Mouse (Mus musculus): ENCODE measurements around the gene Ptpn21. TPM values are rescaled to one million over a fixed set of nuclear protein-coding genes. Genes with fewer than 3 reads are reported as not detected.

Gene Ptpn21
- polyA plus RNA-seq, 1 experiment = 30.1 TPM

- peaks cover 6% of the 10 kb centered on the region for H3K36me3 ChIP-seq (ENCODE audit: control insufficient read depth, insufficient read depth)
- no peaks in the 10 kb centered on the region for H3K79me2 ChIP-seq (ENCODE audit: control insufficient read depth, insufficient read depth)
- no peak overlapping the region for H3K4me2 ChIP-seq (ENCODE audit: low read depth)
- H3K27me3 ChIP-seq (ENCODE audit: control insufficient read depth, insufficient read depth, insufficient read length) = no peaks in the 10 kb centered on the region
- TF ChIP-seq MAX (IDR thresholded peaks at IDR 0.05; ENCODE audit: low read depth) (no peak), POLR2AphosphoS2 (IDR thresholded peaks at IDR 0.05; ENCODE audit: insufficient read length, low read depth) (no peak), TCF3 (IDR thresholded peaks at IDR 0.05; ENCODE audit: insufficient read length, low read depth) (no peak), POLR2A (IDR thresholded peaks at IDR 0.05; ENCODE audit: insufficient read length, low read depth) (no peak)
- H3K4me3 ChIP-seq = no peak overlapping the region
- H3ac ChIP-seq (ENCODE audit: control insufficient read depth, insufficient read length) = no peak overlapping the region
Observed at GRCm38 (mm10) chr12:98662617-98663016, 74.6 kb downstream of the Ptpn21 start.

DNA sequence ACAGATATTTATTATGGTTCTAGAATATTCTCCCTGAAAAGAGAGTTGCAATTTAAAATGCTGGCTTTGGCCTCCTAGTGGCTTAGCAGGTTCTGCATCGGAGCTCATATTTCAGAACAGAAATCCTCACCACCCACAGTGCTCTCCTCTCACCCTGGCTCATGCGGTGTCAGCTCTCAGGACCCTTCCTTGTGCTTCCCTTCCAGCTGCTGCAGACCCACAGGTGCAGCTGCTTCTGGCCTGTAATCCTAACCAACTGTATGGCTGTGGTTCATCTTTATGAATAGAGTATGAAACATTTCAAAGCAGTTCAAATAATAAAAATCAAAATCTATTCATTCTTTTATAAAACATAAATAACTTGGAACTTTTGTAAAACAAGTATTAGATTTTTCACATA is 80.3 kb downstream of the Ptpn21 start:
- H3ac ChIP-seq (ENCODE audit: control insufficient read depth, insufficient read length) = no peak overlapping the region
- no peak for TF ChIP-seq REST (IDR thresholded peaks at IDR 0.05; ENCODE audit: insufficient read depth, insufficient read length)
- no peak for TF ChIP-seq CEBPB (IDR thresholded peaks at IDR 0.05; ENCODE audit: insufficient read depth, poor library complexity, severe bottlenecking)
- no peak for TF ChIP-seq USF1 (IDR thresholded peaks at IDR 0.05; ENCODE audit: low read depth)
- no peak for TF ChIP-seq E2F4 (IDR thresholded peaks at IDR 0.05; ENCODE audit: insufficient read depth)
- TF ChIP-seq SRF (IDR thresholded peaks at IDR 0.05; ENCODE audit: control insufficient read depth, insufficient read length, low read depth) = no peak
- peak; percentile 80 for TF ChIP-seq TCF3 (IDR thresholded peaks at IDR 0.05; ENCODE audit: insufficient read length, low read depth)
- TF ChIP-seq POLR2AphosphoS2 (IDR thresholded peaks at IDR 0.05; ENCODE audit: insufficient read length, low read depth) = no peak
- TF ChIP-seq MYOG (IDR thresholded peaks at IDR 0.05; ENCODE audit: control insufficient read depth in 1 of 3, insufficient read depth in 1 of 3, insufficient read length in 2 of 3, low read depth in 2 of 3) = peak; percentile 68 to 94 (median 92)
- peak; percentile 66 to 95 (median 94) for TF ChIP-seq MYOD1 (IDR thresholded peaks at IDR 0.05; ENCODE audit: control insufficient read depth in 1 of 3, insufficient read length in 2 of 3, low read depth in 2 of 3)
- TF ChIP-seq POLR2A (IDR thresholded peaks at IDR 0.05; ENCODE audit: insufficient read length, low read depth) = no peak
- TF ChIP-seq MAX (IDR thresholded peaks at IDR 0.05; ENCODE audit: low read depth) = no peak
- peak; percentile 87 for TF ChIP-seq TCF12 (IDR thresholded peaks at IDR 0.05; ENCODE audit: insufficient read depth, poor library complexity, severe bottlenecking)

GRCm38 (mm10) chr12:98644852-98645251 is 92.4 kb downstream of the Ptpn21 start:
- H3K79me2 ChIP-seq (ENCODE audit: control insufficient read depth, insufficient read depth) = no peaks in the 10 kb centered on the region
- no peak overlapping the region for H3K4me3 ChIP-seq
- H3K36me3 ChIP-seq (ENCODE audit: control insufficient read depth, insufficient read depth) = no peaks in the 10 kb centered on the region
- TF ChIP-seq SRF (IDR thresholded peaks at IDR 0.05; ENCODE audit: control insufficient read depth, insufficient read length, low read depth) (no peak), REST (IDR thresholded peaks at IDR 0.05; ENCODE audit: insufficient read depth, insufficient read length) (no peak), POLR2A (IDR thresholded peaks at IDR 0.05; ENCODE audit: insufficient read length, low read depth) (no peak), MYOG (IDR thresholded peaks at IDR 0.05; ENCODE audit: control insufficient read depth in 1 of 3, insufficient read depth in 1 of 3, insufficient read length in 2 of 3, low read depth in 2 of 3) (no peak), POLR2AphosphoS2 (IDR thresholded peaks at IDR 0.05; ENCODE audit: insufficient read length, low read depth) (no peak), TCF12 (IDR thresholded peaks at IDR 0.05; ENCODE audit: insufficient read depth, poor library complexity, severe bottlenecking) (no peak), USF1 (IDR thresholded peaks at IDR 0.05; ENCODE audit: low read depth) (no peak), MAX (IDR thresholded peaks at IDR 0.05; ENCODE audit: low read depth) (no peak), CEBPB (IDR thresholded peaks at IDR 0.05; ENCODE audit: insufficient read depth, poor library complexity, severe bottlenecking) (no peak), TCF3 (IDR thresholded peaks at IDR 0.05; ENCODE audit: insufficient read length, low read depth) (no peak), E2F4 (IDR thresholded peaks at IDR 0.05; ENCODE audit: insufficient read depth) (no peak), MYOD1 (IDR thresholded peaks at IDR 0.05; ENCODE audit: control insufficient read depth in 1 of 3, insufficient read length in 2 of 3, low read depth in 2 of 3) (no peak)
- no peak overlapping the region for H3ac ChIP-seq (ENCODE audit: control insufficient read depth, insufficient read length)
- H3K27me3 ChIP-seq (ENCODE audit: control insufficient read depth, insufficient read depth, insufficient read length) = no peaks in the 10 kb centered on the region
- H3K4me2 ChIP-seq (ENCODE audit: low read depth) = no peak overlapping the region

More for the DNA sequence above, 80.3 kb downstream of the Ptpn21 start:
- Histone ChIP-seq H3K36me3 (ENCODE audit: control insufficient read depth, insufficient read depth) (peaks cover 7% of the 10 kb centered on the region), H3K4me3 (no peak overlapping the region), H3K4me2 (ENCODE audit: low read depth) (no peak overlapping the region), H3K27me3 (ENCODE audit: control insufficient read depth, insufficient read depth, insufficient read length) (no peaks in the 10 kb centered on the region), H3K79me2 (ENCODE audit: control insufficient read depth, insufficient read depth) (no peaks in the 10 kb centered on the region)

GRCm38 (mm10) chr12:98628260-98628970 is 108.8 kb downstream of the Ptpn21 start:
- TF ChIP-seq MAX (IDR thresholded peaks at IDR 0.05; ENCODE audit: low read depth) (no peak), E2F4 (IDR thresholded peaks at IDR 0.05; ENCODE audit: insufficient read depth) (no peak), USF1 (IDR thresholded peaks at IDR 0.05; ENCODE audit: low read depth) (no peak), CEBPB (IDR thresholded peaks at IDR 0.05; ENCODE audit: insufficient read depth, poor library complexity, severe bottlenecking) (no peak), SRF (IDR thresholded peaks at IDR 0.05; ENCODE audit: control insufficient read depth, insufficient read length, low read depth) (no peak), MYOG (IDR thresholded peaks at IDR 0.05; ENCODE audit: control insufficient read depth in 1 of 3, insufficient read depth in 1 of 3, insufficient read length in 2 of 3, low read depth in 2 of 3) (no peak), POLR2A (IDR thresholded peaks at IDR 0.05; ENCODE audit: insufficient read length, low read depth) (no peak), POLR2AphosphoS2 (IDR thresholded peaks at IDR 0.05; ENCODE audit: insufficient read length, low read depth) (no peak), TCF12 (IDR thresholded peaks at IDR 0.05; ENCODE audit: insufficient read depth, poor library complexity, severe bottlenecking) (no peak), MYOD1 (IDR thresholded peaks at IDR 0.05; ENCODE audit: control insufficient read depth in 1 of 3, insufficient read length in 2 of 3, low read depth in 2 of 3) (no peak), TCF3 (IDR thresholded peaks at IDR 0.05; ENCODE audit: insufficient read length, low read depth) (no peak), REST (IDR thresholded peaks at IDR 0.05; ENCODE audit: insufficient read depth, insufficient read length) (no peak)
- Histone ChIP-seq H3K36me3 (ENCODE audit: control insufficient read depth, insufficient read depth) (peaks cover 3% of the 10 kb centered on the region), H3K4me3 (peak overlapping the region; percentile 80), H3ac (ENCODE audit: control insufficient read depth, insufficient read length) (no peak overlapping the region), H3K4me2 (ENCODE audit: low read depth) (peak overlapping the region; percentile 84), H3K27me3 (ENCODE audit: control insufficient read depth, insufficient read depth, insufficient read length) (no peaks in the 10 kb centered on the region), H3K79me2 (ENCODE audit: control insufficient read depth, insufficient read depth) (no peaks in the 10 kb centered on the region)

All from myocyte (in vitro differentiated cells).